Mouse (Mus musculus): Measurements from ENCODE around the gene Klhl35.

GRCm38 (mm10) chr7:99482637-99483036 lies 16.8 kb downstream of the Klhl35 start:
- TF ChIP-seq POLR2A (IDR thresholded peaks at IDR 0.05; ENCODE audit: low read depth, low read length), result no peak
- TF ChIP-seq CTCF (conservative IDR thresholded peaks at IDR 0.05; ENCODE audit: insufficient read depth, insufficient read length, low read depth, low read length), result no peak
